Mouse (Mus musculus) urinary bladder, postnatal 36 days (tissue): ENCODE data around the gene Nsrp1.
"Not testable (repeated sequence)": the region's sequence is repeated elsewhere in the genome, so short reads cannot be mapped to it uniquely, and the experiment has no call there.

Experiments used
- DNase-seq, 2 experiments: peaks; one replicate each; pipeline ENCODE4 v3.0.0; 2022; ENCODE audit warnings: low spot score in 2 of 2, mixed read lengths in 1 of 2

Gene Nsrp1

GRCm38 (mm10) chr11:77078273-77079134, at the start of gene Nsrp1:
TSS of gene Nsrp1 (minus strand) at chr11:77078435.
- DNase-seq = peak; percentile 85 to 93

DNA sequence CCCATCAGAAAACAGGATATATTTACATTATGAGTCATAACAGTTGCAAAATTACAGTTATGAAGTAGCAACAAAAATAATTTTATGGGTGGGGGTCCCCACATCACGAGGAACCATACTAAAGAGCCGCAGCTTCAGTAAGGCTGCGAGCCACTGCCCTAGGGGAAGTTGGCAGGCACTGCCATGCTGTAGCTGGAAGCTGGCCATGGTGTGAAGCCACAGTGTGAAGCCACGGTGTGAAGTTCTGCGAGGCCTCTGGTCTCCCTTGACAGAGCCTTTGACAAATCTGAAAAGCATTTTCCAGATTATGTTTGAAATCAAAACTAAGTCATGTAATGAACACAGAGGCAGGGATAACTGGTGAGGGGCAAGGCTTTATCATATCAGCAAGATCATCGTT, 32.9 kb upstream of the Nsrp1 start:
- no peak for DNase-seq

- no peak for DNase-seq
Observed at GRCm38 (mm10) chr11:77108442-77108841, 30.2 kb upstream of the Nsrp1 start.

GRCm38 (mm10) chr11:77107872-77108271, 29.6 kb upstream of the Nsrp1 start:
- not testable (repeated sequence) for DNase-seq

DNA sequence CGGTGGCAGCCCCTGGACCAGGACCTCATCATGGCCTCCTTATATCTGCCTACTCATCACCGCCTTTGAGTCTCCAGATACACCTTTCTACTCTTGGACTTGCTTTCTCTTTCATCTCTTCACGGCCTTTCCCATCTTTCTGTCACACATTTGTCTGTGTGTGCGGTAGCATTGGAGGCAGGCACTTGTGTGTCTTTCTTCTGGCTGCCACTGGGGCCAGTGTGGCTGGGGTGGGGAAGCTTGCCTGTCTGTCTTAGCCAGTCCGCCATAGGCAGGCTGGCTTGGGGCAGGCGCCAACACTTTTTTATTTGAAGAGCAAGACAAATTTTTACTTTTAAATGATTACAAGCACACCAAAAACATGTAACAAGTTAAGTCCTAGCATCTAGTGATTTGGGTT, 28.7 kb upstream of the Nsrp1 start:
- no peak for DNase-seq

- peak; percentile 72 to 76 for DNase-seq
Observed at GRCm38 (mm10) chr11:77100137-77100937, 22.1 kb upstream of the Nsrp1 start.

- no peak for DNase-seq
Observed at GRCm38 (mm10) chr11:77098332-77098972, 20.2 kb upstream of the Nsrp1 start.

GRCm38 (mm10) chr11:77096991-77097390, 18.8 kb upstream of the Nsrp1 start:
- no peak for DNase-seq

DNA sequence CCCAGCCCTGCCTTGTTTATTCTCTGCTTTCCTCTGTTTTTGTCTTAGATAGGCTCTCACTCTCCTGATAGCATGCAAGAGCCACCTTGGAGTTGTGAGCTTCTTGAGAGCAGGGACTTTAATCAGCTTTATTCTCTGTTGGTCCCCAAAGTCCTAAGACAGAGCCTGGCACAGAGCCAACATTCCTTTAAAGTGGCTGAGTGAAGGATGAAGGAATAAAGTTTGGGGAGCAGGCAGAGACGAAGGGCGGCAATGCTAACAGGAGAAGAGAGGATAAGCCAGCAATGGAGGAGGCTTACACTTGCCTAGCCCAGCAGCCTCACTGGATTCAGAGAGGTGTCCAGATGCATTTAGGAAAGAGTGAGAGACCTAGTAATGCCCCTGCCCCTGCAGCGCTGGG, 18.3 kb upstream of the Nsrp1 start:
- DNase-seq = no peak

- no peak for DNase-seq
Observed at GRCm38 (mm10) chr11:77095206-77095605, 17.0 kb upstream of the Nsrp1 start.

DNA sequence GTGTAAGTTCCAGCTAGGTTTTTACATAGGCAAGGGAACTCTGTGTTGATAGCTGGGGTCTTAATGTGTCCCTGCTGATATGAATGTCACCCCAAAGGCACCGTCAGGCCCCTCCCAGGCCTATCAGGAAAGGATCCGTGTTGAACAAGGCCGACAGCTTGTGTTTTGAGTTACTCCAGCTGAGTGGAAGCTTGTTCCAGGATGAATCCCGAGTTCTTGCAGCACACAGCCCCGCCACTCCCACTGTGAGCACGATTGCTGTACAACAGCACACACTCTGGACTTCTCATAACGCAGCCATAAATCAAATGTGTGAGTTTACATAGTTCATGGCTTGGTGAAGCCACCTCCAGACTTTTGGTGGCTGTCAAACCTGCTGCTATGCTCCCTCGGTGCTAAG, 15.9 kb upstream of the Nsrp1 start:
- no peak for DNase-seq

GRCm38 (mm10) chr11:77093208-77093607, 15.0 kb upstream of the Nsrp1 start:
- no peak for DNase-seq

GRCm38 (mm10) chr11:77089162-77089561, 10.9 kb upstream of the Nsrp1 start:
- no peak for DNase-seq

GRCm38 (mm10) chr11:77087004-77087403, 8.8 kb upstream of the Nsrp1 start:
- DNase-seq = no peak

DNA sequence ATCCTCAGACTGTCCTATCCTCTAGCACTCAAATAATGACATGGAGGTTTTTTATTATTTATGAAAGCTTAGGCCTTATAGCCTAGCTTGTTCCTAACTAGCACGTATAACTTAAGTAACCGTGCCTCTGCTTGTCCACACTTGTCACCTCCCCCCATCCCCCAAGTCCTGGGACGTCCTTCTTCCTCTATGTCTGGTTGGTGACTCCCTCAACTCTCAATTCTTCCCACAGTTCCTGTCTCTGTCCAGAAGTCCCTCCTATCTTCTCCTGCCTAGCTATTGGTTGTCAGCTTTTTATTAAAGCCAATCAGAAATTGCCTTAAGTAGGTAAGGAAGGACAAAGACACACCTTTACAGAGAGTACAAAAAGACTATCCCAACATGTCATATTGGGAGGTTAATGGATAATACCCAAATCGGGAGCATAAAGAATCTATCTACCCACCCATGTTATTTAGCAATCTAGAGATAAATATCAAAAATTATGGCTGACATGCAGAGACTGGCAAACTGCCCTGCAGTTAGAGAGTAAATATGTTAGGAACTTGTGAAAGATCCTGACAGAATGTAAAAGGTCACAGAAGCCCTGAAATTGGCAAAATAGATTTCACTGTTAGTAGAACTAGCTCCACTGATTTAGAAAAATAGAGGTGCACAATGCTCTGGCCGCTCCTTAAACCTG, 5.9 kb upstream of the Nsrp1 start:
- no peak for DNase-seq

GRCm38 (mm10) chr11:77079361-77079760, 1.1 kb upstream of the Nsrp1 start:
- DNase-seq = no peak

- no peak for DNase-seq
Observed at GRCm38 (mm10) chr11:77077792-77078191, 443 bp downstream of the Nsrp1 start.

DNA sequence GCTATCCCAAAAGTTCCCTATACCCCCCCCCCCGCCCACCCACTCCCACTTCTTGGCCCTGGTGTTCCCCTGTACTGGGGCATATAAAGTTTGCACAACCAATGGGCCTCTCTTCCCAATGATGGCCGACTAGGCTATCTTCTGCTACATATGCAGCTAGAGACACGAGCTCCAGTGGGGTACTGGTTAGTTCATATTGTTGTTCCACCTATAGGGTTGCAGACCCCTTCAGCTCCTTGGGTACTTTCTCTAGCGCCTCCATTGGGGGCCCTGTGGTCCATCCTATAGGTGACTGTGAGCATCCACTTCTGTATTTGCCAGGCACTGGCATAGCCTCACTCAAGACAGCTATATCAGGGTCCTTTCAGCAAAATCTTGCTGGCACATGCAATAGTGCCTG, 904 bp downstream of the Nsrp1 start:
- not testable (repeated sequence) for DNase-seq

DNA sequence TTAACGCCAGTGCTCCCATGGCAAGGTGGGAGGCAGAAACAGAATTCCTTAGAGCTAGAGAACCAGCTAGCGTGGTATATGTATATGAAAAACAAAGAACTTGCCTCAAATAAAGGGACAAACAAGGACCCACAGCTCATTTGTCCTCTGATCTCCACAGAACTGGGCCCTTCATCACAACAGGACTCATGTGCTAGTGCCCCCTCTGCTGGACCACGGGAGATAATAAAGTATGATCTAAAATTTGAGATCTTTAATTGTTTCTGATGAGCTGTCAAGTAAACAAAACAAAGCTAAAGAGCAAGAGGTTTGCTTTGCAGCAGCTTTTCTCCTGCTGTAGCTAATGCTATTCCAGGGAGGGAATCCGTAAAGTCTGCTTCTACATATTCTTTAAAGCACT, 7.5 kb downstream of the Nsrp1 start:
- no peak for DNase-seq

- no peak for DNase-seq
Observed at GRCm38 (mm10) chr11:77068825-77069224, 9.4 kb downstream of the Nsrp1 start.

DNA sequence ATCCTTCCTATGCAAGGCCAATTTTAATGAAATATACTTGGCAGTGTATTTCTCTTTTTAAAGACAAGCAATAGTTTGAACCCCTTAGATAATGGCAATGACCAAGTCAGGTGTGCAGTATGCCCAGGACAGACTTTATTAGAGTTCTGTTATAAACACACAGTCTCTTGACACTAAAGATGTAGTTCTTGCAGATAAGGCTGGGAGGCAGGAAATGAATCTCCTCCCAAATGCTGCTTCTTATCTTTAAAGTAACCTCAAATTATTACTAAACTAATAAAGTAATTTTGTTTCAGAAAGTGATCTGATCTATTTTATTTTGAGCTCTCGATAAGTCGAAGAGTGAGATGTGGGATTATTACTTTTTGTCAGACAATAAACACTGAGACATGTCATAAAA, 14.8 kb downstream of the Nsrp1 start:
- DNase-seq = no peak

DNA sequence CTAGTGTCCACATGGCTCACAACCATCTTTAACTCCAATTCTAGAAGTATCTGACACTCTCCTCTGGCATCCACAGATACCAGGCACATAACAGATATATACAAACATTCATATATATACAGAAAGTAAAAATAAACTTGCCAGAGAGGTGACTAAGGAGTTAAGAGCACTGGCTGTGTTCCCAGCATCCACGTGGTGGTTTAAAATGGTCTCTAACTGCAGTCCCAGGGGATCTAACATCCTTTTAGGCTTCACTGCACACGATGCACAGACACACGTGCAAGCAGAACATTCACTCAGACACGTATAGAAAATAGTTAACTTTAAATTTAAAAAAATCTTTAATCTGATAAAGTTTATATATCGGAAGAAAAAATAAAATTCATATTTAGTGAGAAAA, 16.3 kb downstream of the Nsrp1 start:
- DNase-seq = no peak
